Mouse (Mus musculus) retina, postnatal 7 days (tissue): ENCODE data around the gene Mest.

ENCODE experiments used
- DNase-seq: peaks from one replicate; pipeline ENCODE4 v3.0.0-alpha.2; 2012; ENCODE audit warnings: low read depth, low spot score

The Mest gene

DNA sequence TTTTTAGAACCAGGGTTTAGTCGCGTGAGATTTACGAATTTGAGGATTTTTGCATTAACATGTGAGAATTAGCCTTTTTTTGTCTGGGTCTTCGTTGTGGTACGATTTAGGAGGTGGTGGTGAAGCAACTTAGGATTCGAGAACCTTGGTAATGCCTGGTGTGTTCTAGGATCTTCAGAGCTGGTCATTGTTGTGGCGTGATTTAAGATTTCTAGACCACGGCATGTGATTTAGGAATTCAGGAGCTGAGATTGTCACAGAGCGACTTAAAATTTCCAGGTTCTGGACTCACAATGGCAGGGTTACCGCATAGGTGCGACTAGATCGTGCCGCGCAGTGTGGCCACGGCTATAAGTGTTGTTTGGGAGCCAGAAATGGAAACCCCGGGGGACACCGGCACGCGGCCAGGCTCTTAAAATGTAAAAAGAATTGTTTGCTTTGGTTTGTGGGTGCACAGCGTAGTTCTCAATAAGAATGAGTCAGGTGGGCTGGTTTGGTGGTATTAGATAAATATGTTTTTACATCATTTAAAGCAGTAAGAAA is 15.2 kb downstream of the Mest start:
- no peak for DNase-seq

DNA sequence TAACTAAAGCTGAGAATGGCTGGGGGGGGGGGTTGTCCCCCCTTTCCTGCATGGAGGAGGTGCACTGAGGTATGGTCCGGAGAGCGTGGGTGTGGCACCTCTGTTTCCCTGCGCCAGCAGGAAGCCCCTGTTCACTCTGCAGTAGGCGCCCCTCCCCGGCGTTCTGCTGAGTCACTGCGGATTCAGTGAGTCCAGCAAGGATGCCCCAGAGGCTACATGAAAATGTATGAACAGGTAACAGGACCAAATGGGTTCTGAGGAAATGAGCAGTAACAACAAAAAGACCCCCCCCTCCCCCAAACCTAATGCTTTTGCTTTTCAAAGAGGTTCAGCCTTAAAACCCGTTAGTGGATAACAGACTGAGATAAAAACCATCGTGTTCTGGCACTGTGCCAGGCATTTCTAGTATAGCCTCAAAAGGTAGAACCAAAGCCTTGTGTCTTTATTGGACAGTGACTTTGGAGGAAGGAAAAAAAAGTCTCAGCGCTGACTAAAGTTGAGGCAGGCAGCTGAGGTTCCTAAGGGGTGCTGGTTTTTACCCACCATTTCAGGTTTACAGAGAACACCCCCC is 15.9 kb downstream of the Mest start:
- DNase-seq, result no peak

DNA sequence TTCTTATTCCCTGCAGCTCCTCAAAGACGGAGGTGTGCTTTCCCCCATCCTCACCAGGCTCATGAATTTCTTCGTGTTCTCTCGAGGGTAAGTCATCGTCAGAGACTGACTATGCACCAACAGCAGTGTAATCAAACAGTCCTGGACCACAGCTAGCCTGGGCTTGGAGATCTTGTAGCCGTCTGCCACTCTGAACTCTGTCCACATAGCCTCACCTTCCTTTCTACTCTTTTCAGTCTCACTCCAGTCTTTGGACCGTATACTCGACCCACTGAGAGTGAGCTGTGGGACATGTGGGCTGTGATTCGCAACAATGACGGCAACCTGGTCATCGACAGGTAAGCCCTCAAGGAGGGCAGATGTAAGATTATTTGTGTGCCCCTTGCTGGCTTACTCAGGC is 21.5 kb downstream of the Mest start:
- DNase-seq, result no peak

DNA sequence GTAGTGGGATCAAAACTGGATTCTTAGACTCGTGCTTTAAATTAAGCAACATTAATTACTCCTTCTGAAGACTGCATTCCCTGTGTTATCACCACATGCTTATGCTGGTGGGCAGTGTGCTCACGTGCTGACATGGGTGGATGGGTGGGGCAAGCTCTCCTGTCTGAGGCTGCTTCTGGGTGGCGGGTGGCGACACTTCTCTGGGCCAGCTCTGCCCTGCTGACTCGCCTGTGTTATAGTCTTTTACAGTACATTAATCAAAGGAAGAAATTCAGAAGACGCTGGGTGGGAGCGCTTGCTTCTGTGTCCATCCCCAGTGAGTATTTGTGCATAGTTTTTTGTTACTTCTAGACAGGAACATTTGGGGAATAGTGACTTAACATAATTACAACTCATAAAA is 22.2 kb downstream of the Mest start:
- DNase-seq, result no peak

DNA sequence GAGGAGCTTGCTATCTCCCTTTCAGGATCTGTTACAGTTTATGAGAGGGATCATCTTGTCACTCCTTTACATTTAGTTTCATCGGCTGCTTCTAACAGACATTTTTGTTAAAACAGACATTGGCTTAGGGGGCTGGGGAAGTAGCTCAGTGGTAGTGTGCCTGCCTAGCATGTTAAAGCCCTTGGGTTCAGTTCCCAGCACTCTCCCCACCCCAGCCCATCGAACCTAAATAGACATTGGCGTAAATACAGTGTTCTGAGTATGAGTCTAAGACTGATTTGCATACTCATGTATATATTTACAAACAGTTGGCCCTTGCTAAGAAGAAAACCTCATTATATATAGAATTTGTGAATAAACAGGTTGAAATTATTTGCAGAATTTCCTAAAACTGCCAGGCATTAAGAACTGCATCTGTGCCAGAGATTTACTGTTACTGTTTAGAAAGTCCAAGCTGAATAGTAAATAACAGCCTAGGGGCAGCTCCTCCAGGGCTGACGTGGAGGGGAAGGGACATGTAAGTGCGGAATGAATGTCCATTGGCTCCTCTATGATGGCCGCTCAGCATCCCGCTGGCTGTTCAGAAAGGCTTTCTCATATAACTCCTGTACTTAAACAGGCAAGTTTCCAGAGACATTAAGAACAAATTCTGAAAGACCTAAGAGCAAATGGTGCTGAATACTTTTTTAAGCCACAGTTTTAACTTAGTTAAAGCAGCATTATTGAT is 24.4 kb downstream of the Mest start:
- DNase-seq, result no peak

DNA sequence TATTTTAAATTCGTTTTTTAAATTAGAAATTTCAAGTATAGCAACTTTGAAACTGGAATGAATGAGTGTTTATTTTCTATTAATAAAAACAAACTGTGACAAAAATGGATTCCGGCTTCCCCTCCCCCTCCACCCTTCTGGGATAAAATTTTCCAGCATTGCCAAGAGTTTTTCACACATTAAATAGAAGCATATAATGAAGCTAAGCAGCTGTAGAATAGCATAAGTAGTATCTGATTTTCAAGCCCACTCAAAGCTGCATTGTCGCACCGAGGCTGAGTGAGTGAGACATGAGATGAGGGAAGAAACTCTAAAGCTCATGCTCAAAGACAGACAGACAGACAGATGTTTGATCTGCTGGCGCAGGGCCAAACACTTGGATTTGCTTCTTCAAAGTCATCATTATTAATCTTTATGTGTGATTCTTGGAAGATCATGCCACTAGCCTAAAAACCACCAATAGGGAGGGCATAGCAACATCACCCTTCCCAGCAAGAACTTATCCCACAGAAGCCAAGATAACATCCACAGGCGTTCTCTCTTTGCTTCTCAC is 25.1 kb downstream of the Mest start:
- DNase-seq, result no peak

DNA sequence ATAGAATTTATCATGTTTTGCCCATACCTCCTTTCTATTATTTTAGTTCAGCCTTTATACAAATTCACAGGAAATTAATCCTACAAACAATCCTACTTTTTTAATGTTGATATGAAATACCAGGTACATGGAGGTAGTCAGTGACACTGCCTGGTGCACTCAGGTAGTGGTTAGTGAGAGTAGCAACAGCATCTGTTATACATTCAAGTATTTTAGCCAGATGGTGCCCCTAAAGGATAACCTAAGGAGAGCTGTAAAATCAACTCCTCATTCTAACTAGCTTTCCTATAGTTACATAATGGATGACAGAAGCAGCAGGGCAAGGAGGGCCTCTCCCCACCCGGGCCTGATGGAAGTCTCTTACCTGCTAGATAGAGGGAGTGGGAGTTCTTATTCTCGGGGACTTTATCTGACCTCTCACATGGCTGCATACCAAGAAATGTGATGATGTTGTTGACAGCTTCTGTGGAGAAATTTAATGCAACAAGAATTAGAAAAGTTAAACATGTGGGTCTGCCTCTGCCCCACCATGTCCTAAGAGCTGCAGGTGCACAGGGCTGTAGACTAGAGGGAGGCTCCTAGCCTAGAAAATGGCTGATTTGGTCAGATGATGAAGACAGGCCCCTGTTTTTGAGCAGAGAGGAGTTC is 25.8 kb downstream of the Mest start:
- no peak for DNase-seq

DNA sequence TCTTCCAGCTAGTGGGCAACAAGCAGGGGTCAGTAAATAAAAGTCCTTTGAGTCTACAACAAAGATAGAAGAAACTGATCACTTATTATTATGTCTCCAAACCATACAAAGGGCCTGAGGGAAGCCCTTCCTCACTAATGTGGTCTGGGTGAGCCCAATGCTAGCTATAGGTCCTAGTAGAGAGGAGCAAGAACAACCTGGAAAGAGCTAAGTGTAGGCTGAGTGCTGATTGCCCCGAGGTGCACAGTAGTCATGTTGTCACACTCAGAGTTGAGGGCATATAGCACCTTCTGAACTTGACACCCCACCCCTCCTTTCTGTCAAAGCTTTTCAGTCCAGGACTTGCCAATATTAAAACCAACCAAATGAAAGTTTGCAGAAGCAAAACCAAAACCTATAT is 26.5 kb downstream of the Mest start:
- DNase-seq, result no peak

DNA sequence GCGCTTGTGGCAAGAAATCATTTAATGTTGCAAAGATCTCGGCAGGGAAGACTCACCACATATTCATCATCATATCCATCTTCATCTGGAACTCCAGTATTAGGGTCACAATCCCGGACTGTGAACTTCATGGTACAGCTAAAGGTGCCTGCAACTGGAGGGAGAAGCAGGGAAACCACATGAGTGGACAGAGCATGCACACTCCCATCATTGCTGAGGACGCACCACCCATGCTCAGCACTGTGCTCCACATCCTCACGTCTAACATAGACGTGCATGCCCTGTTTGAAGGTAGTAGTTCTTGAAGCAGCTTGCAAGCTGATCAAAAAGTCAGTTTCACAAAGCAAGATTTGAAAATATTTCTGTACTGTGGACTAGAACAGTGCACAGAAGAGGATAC is 27.1 kb downstream of the Mest start:
- DNase-seq, result no peak

DNA sequence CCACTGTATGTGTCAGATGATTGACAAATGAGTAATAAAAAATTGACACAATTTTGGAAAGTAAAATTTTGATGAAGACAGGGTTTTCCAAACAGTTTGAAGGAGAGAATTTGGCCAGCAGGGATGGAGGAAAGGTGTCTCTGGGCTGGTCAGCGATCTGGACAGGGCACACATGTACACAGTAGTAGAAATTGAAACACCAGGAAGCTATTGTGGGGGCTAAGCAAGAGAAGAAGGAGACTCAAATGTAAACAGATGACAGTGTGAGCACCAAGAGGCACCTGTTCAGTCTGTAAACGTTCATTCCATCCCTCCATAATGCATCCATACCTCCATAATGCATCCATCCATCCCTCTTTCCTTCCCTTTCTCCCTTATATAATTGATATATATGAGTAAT is 27.9 kb downstream of the Mest start:
- no peak for DNase-seq
